Mouse (Mus musculus): Measurements from ENCODE around the gene Tmem145.

DNA sequence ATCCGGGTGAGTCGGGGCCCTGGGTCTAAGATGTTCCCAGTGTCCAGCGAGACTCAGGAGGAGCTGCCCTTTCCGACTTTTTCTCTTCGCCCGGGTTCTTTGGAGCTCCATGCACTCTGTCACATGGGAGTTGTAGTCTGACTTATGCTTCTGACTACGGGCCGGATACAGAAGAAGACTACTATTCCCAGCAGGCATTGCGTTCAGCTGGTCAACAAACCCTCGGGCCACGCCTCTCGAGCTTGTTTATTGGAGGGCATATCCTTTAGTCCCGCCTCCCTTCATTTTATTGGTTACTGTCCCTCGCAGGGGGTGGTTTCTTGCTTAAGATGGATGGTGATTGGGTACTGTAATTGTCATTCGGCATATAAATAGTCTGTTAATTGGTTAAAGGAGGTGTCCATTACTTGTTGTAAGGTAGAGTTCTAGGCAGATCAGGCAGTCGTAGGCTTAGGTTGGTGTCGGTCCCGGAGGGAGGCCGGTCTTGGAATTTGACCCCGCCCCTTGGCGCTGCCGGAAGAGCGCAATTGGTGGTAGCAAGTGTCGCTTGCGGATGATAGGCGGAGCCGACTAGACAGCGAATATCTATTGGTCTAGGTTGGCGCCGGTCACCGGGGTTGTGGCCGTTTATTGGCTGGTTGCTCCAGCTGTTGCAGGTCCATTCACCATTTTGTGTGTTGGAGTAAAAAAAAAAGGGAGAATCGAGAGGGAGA is 38.0 kb upstream of the Tmem145 start:
- TF ChIP-seq CTCF (IDR thresholded peaks at IDR 0.05; ENCODE audit: extremely low read depth, insufficient read depth, low read length), result no peak
- TF ChIP-seq POLR2A (IDR thresholded peaks at IDR 0.05; ENCODE audit: extremely low read depth, insufficient read depth, low read length), result no peak
